Mouse (Mus musculus): ENCODE measurements at regions not wholly inside any gene's neighbourhood (a gene's known extent, or its start where the extent isn't known, plus 50 kb on each side); places are given as distances from the start of the nearest gene placed in this dataset.

GRCm38 (mm10) chr3:134082461-134082860 is 153.8 kb upstream of the Cxxc4 start:
- no peak for ATAC-seq (ENCODE audit: poor library complexity, severe bottlenecking)

- no peak for ATAC-seq (ENCODE audit: poor library complexity, severe bottlenecking)
These were observed 136.7 kb upstream of the Cxxc4 start for GRCm38 (mm10) chr3:134099471-134100125.

GRCm38 (mm10) chr3:134102151-134102738 is 134.0 kb upstream of the Cxxc4 start:
- no peak for ATAC-seq (ENCODE audit: poor library complexity, severe bottlenecking)

GRCm38 (mm10) chr3:134104625-134105024 is 131.7 kb upstream of the Cxxc4 start:
- no peak for ATAC-seq (ENCODE audit: poor library complexity, severe bottlenecking)

- no peak for ATAC-seq (ENCODE audit: poor library complexity, severe bottlenecking)
These were observed 131.2 kb upstream of the Cxxc4 start for GRCm38 (mm10) chr3:134105112-134105511.

GRCm38 (mm10) chr3:134105567-134105966 is 130.7 kb upstream of the Cxxc4 start:
- ATAC-seq (ENCODE audit: poor library complexity, severe bottlenecking) = no peak

- no peak for ATAC-seq (ENCODE audit: poor library complexity, severe bottlenecking)
These were observed 121.8 kb upstream of the Cxxc4 start for GRCm38 (mm10) chr3:134114501-134114900.

GRCm38 (mm10) chr3:134115007-134115406 is 121.3 kb upstream of the Cxxc4 start:
- no peak for ATAC-seq (ENCODE audit: poor library complexity, severe bottlenecking)

- ATAC-seq (ENCODE audit: poor library complexity, severe bottlenecking) = no peak
These were observed 117.4 kb upstream of the Cxxc4 start for GRCm38 (mm10) chr3:134118898-134119297.

GRCm38 (mm10) chr3:134124982-134125381 is 111.3 kb upstream of the Cxxc4 start:
- ATAC-seq (ENCODE audit: poor library complexity, severe bottlenecking) = no peak

GRCm38 (mm10) chr3:134130412-134130811 is 105.9 kb upstream of the Cxxc4 start:
- ATAC-seq (ENCODE audit: poor library complexity, severe bottlenecking) = no peak

GRCm38 (mm10) chr3:134145251-134145650 is 91.0 kb upstream of the Cxxc4 start:
- no peak for ATAC-seq (ENCODE audit: poor library complexity, severe bottlenecking)

- no peak for ATAC-seq (ENCODE audit: poor library complexity, severe bottlenecking)
These were observed 90.3 kb upstream of the Cxxc4 start for GRCm38 (mm10) chr3:134145935-134146334.

GRCm38 (mm10) chr3:134146373-134147224 is 89.7 kb upstream of the Cxxc4 start:
- no peak for ATAC-seq (ENCODE audit: poor library complexity, severe bottlenecking)

GRCm38 (mm10) chr3:134162288-134162687 is 74.0 kb upstream of the Cxxc4 start:
- ATAC-seq (ENCODE audit: poor library complexity, severe bottlenecking) = no peak

- ATAC-seq (ENCODE audit: poor library complexity, severe bottlenecking) = no peak
These were observed 66.4 kb upstream of the Cxxc4 start for GRCm38 (mm10) chr3:134169922-134170321.

GRCm38 (mm10) chr3:134172357-134172756 is 63.9 kb upstream of the Cxxc4 start:
- ATAC-seq (ENCODE audit: poor library complexity, severe bottlenecking) = no peak

- ATAC-seq (ENCODE audit: poor library complexity, severe bottlenecking) = no peak
These were observed 57.7 kb upstream of the Cxxc4 start for GRCm38 (mm10) chr3:134178491-134179054.

- ATAC-seq (ENCODE audit: poor library complexity, severe bottlenecking) = no peak
These were observed 52.2 kb upstream of the Cxxc4 start for GRCm38 (mm10) chr3:134184042-134184441.

All from megakaryocyte, adult 5-6 weeks (primary cell).